In genomic region chr16:16526741-16527105, GRCm38 (mm10) we compare ENCODE assay signal across 10 mouse cellular contexts.
DNase-seq lines count a peak whose midpoint lies in the region; ATAC-seq and TF ChIP-seq lines count a peak whose summit lies in the region.
"Had no signal": no experiment of that assay in that cellular context is flagged by ENCODE, and none has a peak within 500 bp of the region (broad histone marks: within the 10 kb centered on the region; RNA-seq: fewer than 3 reads in every experiment).

No protein-coding gene starts in this region.

- intact Hi-C loops in left cerebral cortex, postnatal 14 days (cut with DNase I) = no loop called here

- H3K9me3 ChIP-seq in hindbrain, embryonic 10.5 days = no peaks in the 10 kb centered on the region
- no peaks in the 10 kb centered on the region for H3K9me3 ChIP-seq in hindbrain, embryonic 14.5 days (ENCODE audit: control insufficient read depth, low read length)
- H3K9me3 ChIP-seq: midbrain, embryonic 12.5 days had no signal

- no peak overlapping the region for H3K4me2 ChIP-seq in hindbrain, embryonic 14.5 days (replicated peaks)
- H3K4me2 ChIP-seq: midbrain, embryonic 12.5 days had no signal

- H3K4me3 ChIP-seq in hindbrain, embryonic 10.5 days = no peak overlapping the region
- no peak overlapping the region for H3K4me3 ChIP-seq in hindbrain, embryonic 14.5 days (replicated peaks; ENCODE audit: low read length)
- H3K4me3 ChIP-seq in testis, adult 2 months (ENCODE audit: control insufficient read depth, low read depth, low read length) = no peak overlapping the region; the same call in 1 of the 2 replicates
- H3K4me3 ChIP-seq: midbrain, embryonic 12.5 days had no signal

- peaks cover 49% of the 10 kb centered on the region for H3K4me1 ChIP-seq in hindbrain, embryonic 10.5 days (replicated peaks)
- peaks cover 19% of the 10 kb centered on the region; the same call in 1 of the 2 replicates for H3K4me1 ChIP-seq in hindbrain, embryonic 14.5 days (replicated peaks; ENCODE audit: control insufficient read depth, insufficient read depth, low read length)
- H3K4me1 ChIP-seq in testis, adult 2 months (ENCODE audit: control insufficient read depth, insufficient read depth, low read length) = no peaks in the 10 kb centered on the region

- no peak for ATAC-seq in hindbrain, embryonic 14.5 days (ENCODE audit: low FRiP score)

- no peaks in the 10 kb centered on the region for H3K36me3 ChIP-seq in hindbrain, embryonic 10.5 days
- H3K36me3 ChIP-seq in hindbrain, embryonic 14.5 days (replicated peaks; ENCODE audit: control insufficient read depth, insufficient read depth) = no peaks in the 10 kb centered on the region
- H3K36me3 ChIP-seq in testis, adult 2 months (ENCODE audit: control insufficient read depth, insufficient read depth, low read length) = no peaks in the 10 kb centered on the region
- H3K36me3 ChIP-seq: midbrain, embryonic 12.5 days had no signal

- H3K27me3 ChIP-seq in hindbrain, embryonic 10.5 days (ENCODE audit: insufficient read depth, poor library complexity, severe bottlenecking) = no peaks in the 10 kb centered on the region
- no peaks in the 10 kb centered on the region for H3K27me3 ChIP-seq in hindbrain, embryonic 14.5 days (ENCODE audit: control insufficient read depth, insufficient read depth, low read length)
- no peaks in the 10 kb centered on the region for H3K27me3 ChIP-seq in testis, adult 2 months (ENCODE audit: control insufficient read depth, insufficient read depth, low read length)
- H3K27me3 ChIP-seq: midbrain, embryonic 12.5 days had no signal

- H3K27ac ChIP-seq in hindbrain, embryonic 10.5 days = peak overlapping the region; percentile 53
- H3K27ac ChIP-seq in hindbrain, embryonic 14.5 days = no peak overlapping the region
- peak overlapping the region; percentile 71 for H3K27ac ChIP-seq in testis, adult 2 months (ENCODE audit: control insufficient read depth, insufficient read depth, low read depth, low read length)

- no peak overlapping the region for H3K9ac ChIP-seq in hindbrain, embryonic 14.5 days
- H3K9ac ChIP-seq: midbrain, embryonic 12.5 days had no signal

- 79% methylated on average over 6 of the region's 6 CpGs for WGBS in hindbrain, embryonic 10.5 days
- WGBS in hindbrain, embryonic 14.5 days = 58% methylated on average over 6 of the region's 6 CpGs

- DNase-seq in hindbrain, embryonic 10.5 days (ENCODE audit: low spot score) = no peak
- DNase-seq in hindbrain, embryonic 14.5 days (ENCODE audit: low spot score) = no peak
- DNase-seq in testis, postnatal 14 days (ENCODE audit: low spot score) = no peak
- DNase-seq in kidney, postnatal 14 days = peak; percentile 38
- peak; percentile 11 for DNase-seq in telencephalon, adult 2 months (ENCODE audit: low read depth, low spot score)
- DNase-seq in spleen, postnatal 14 days (ENCODE audit: low spot score in 2 of 2) = no peak
- DNase-seq in left cerebral cortex, postnatal 14 days (ENCODE audit: low spot score in 2 of 2) = no peak
- DNase-seq: cerebellum, adult 9-11 months had no signal

- TF ChIP-seq POLR2A in testis, adult 2 months (IDR thresholded peaks at IDR 0.05; ENCODE audit: control insufficient read depth, low read depth, low read length) = no peak

- no peak for TF ChIP-seq CTCF in testis, adult 2 months (IDR thresholded peaks at IDR 0.05; ENCODE audit: control insufficient read depth, insufficient read depth, insufficient replicate concordance, low read depth, low read length)

Comparison
In these comparisons a context has a peak if more than half of its experiments do, and no peak if none do; other contexts are left out.
1. DNase-seq: peak in kidney, postnatal 14 days (single experiment) and telencephalon, adult 2 months (single experiment); none in hindbrain, embryonic 10.5 days (single experiment), hindbrain, embryonic 14.5 days (single experiment), testis, postnatal 14 days (single experiment), spleen, postnatal 14 days (0 of 2) and left cerebral cortex, postnatal 14 days (0 of 2).